ENCODE assay signal across 25 mouse cellular contexts in genomic region chr9:50919554-50919953, GRCm38 (mm10).
DNase-seq lines count a peak whose midpoint lies in the region; ATAC-seq and TF ChIP-seq lines count a peak whose summit lies in the region.
"Had no signal": no experiment of that assay in that cellular context is flagged by ENCODE, and none has a peak within 500 bp of the region (broad histone marks: within the 10 kb centered on the region; RNA-seq: fewer than 3 reads in every experiment).

No protein-coding gene starts in this region.

- TF ChIP-seq CTCF in lung, postnatal 0 days (IDR thresholded peaks at IDR 0.05) = no peak

- H3K36me3 ChIP-seq in liver, embryonic 13.5 days = peaks cover 18% of the 10 kb centered on the region; the same call in 1 of the 2 replicates
- peaks cover 4% of the 10 kb centered on the region; the same call in 1 of the 2 replicates for H3K36me3 ChIP-seq in liver, embryonic 16.5 days (ENCODE audit: control insufficient read depth, insufficient read depth)
- no peaks in the 10 kb centered on the region for H3K36me3 ChIP-seq in lung, postnatal 0 days (ENCODE audit: insufficient read depth, low read length)
- H3K36me3 ChIP-seq: forebrain, embryonic 15.5 days; hindbrain, embryonic 12.5 days; hindbrain, embryonic 15.5 days; intestine, embryonic 15.5 days had no signal

- TF ChIP-seq EP300 in lung, postnatal 0 days (IDR thresholded peaks at IDR 0.05) = no peak

- H3K27ac ChIP-seq in liver, embryonic 13.5 days = peak overlapping the region; percentile 67; the same call in 1 of the 2 replicates
- H3K27ac ChIP-seq in liver, embryonic 16.5 days (ENCODE audit: low read length) = peak overlapping the region; percentile 49
- no peak overlapping the region for H3K27ac ChIP-seq in lung, postnatal 0 days (ENCODE audit: low read length)
- H3K27ac ChIP-seq: forebrain, embryonic 15.5 days; heart, adult 2 months; heart, embryonic 10.5 days; heart, embryonic 13.5 days; hindbrain, embryonic 12.5 days; hindbrain, embryonic 15.5 days; intestine, embryonic 15.5 days had no signal

- H3K4me1 ChIP-seq in liver, embryonic 13.5 days (replicated peaks) = peaks cover 62% of the 10 kb centered on the region
- peaks cover 40% of the 10 kb centered on the region for H3K4me1 ChIP-seq in liver, embryonic 16.5 days (ENCODE audit: control insufficient read depth, low read depth, low read length)
- H3K4me1 ChIP-seq in lung, postnatal 0 days (ENCODE audit: insufficient read depth, low read depth, low read length) = no peaks in the 10 kb centered on the region
- H3K4me1 ChIP-seq: forebrain, embryonic 15.5 days; hindbrain, embryonic 12.5 days; hindbrain, embryonic 15.5 days; intestine, embryonic 15.5 days had no signal

- 0 out of 2 replicates have a peak overlapping the region, but pooled peaks have one; percentile 10 for H3K9ac ChIP-seq in liver, embryonic 13.5 days
- no peak overlapping the region for H3K9ac ChIP-seq in liver, embryonic 16.5 days (ENCODE audit: low read depth, low read length)
- H3K9ac ChIP-seq in lung, postnatal 0 days (replicated peaks; ENCODE audit: low read depth) = no peak overlapping the region
- H3K9ac ChIP-seq: forebrain, embryonic 15.5 days; heart, embryonic 13.5 days; hindbrain, embryonic 12.5 days; hindbrain, embryonic 15.5 days; intestine, embryonic 15.5 days had no signal

- no peak overlapping the region for H3K4me3 ChIP-seq in liver, embryonic 13.5 days (replicated peaks)
- H3K4me3 ChIP-seq in liver, embryonic 16.5 days (ENCODE audit: low read depth, low read length) = no peak overlapping the region
- H3K4me3 ChIP-seq in lung, postnatal 0 days (ENCODE audit: low read depth, low read length) = no peak overlapping the region
- H3K4me3 ChIP-seq: forebrain, embryonic 15.5 days; heart, adult 2 months; heart, embryonic 10.5 days; heart, embryonic 13.5 days; hindbrain, embryonic 12.5 days; hindbrain, embryonic 15.5 days; intestine, embryonic 15.5 days had no signal

- H3K4me2 ChIP-seq in liver, embryonic 13.5 days = peak overlapping the region; percentile 22; the same call in 1 of the 2 replicates
- H3K4me2 ChIP-seq in liver, embryonic 16.5 days (ENCODE audit: low read depth, low read length) = peak overlapping the region; percentile 17; the same call in 1 of the 2 replicates
- H3K4me2 ChIP-seq in lung, postnatal 0 days (replicated peaks; ENCODE audit: low read depth, low read length) = no peak overlapping the region
- H3K4me2 ChIP-seq: forebrain, embryonic 15.5 days; heart, embryonic 13.5 days; hindbrain, embryonic 12.5 days; hindbrain, embryonic 15.5 days; intestine, embryonic 15.5 days had no signal

- no peak for DNase-seq in liver, embryonic 13.5 days
- DNase-seq in liver = no peak
- no peak for DNase-seq in lung, postnatal 0 days (ENCODE audit: low spot score)
- DNase-seq in gastrocnemius, adult 8-10 months (ENCODE audit: low spot score in 2 of 2) = no peak
- DNase-seq: adrenal gland, postnatal 14 days; B cell, adult 2 months; cerebellum, adult 18-20 months; cerebellum, adult 9-10 months; cerebellum, postnatal 14 days; gastrocnemius, postnatal 10 days; gastrocnemius, postnatal 36 days; heart, adult 2 months; heart, postnatal 14 days had no signal

- no peaks in the 10 kb centered on the region for H3K27me3 ChIP-seq in liver, embryonic 13.5 days
- H3K27me3 ChIP-seq in liver, embryonic 16.5 days (ENCODE audit: control insufficient read depth, insufficient read depth, low read depth, low read length) = no peaks in the 10 kb centered on the region
- no peaks in the 10 kb centered on the region for H3K27me3 ChIP-seq in lung, postnatal 0 days (replicated peaks; ENCODE audit: insufficient read depth, low read length)
- H3K27me3 ChIP-seq: CH12.LX; forebrain, embryonic 15.5 days; heart, embryonic 13.5 days; hindbrain, embryonic 12.5 days; hindbrain, embryonic 15.5 days; intestine, embryonic 15.5 days; Patski had no signal

- H3K9me3 ChIP-seq in liver, embryonic 13.5 days (replicated peaks) = no peaks in the 10 kb centered on the region
- no peaks in the 10 kb centered on the region for H3K9me3 ChIP-seq in liver, embryonic 16.5 days (replicated peaks; ENCODE audit: control insufficient read depth, low read length)
- no peaks in the 10 kb centered on the region for H3K9me3 ChIP-seq in lung, postnatal 0 days (ENCODE audit: low read length)
- H3K9me3 ChIP-seq: forebrain, embryonic 15.5 days; G1E; heart, embryonic 10.5 days; heart, embryonic 13.5 days; hindbrain, embryonic 12.5 days; hindbrain, embryonic 15.5 days; intestine, embryonic 15.5 days had no signal

- peak; percentile 42 for ATAC-seq in liver, embryonic 13.5 days (ENCODE audit: low read depth)
- ATAC-seq in erythroblast, adult 5-6 weeks (replicated peaks; ENCODE audit: low FRiP score, poor library complexity, severe bottlenecking) = 0 out of 2 replicates have a peak, but pooled peaks have one; percentile 45
- peak; percentile 42 for ATAC-seq in liver, embryonic 16.5 days (ENCODE audit: low read depth)
- no peak for ATAC-seq in lung, postnatal 0 days
- no peak for ATAC-seq in inflammation-experienced regulatory T-cells, adult 6 months
- ATAC-seq: forebrain, embryonic 15.5 days; intestine, embryonic 15.5 days; Patski had no signal

- WGBS in liver, embryonic 13.5 days (ENCODE audit: insufficient replicate concordance) = 54% methylated on average over 2 of the region's 2 CpGs
- WGBS in liver, embryonic 16.5 days (ENCODE audit: insufficient replicate concordance) = 54% methylated on average over 2 of the region's 2 CpGs
- WGBS in lung, postnatal 0 days = 99% methylated on average over 2 of the region's 2 CpGs

Comparison
In these comparisons a context has a peak if more than half of its experiments do, and no peak if none do; other contexts are left out.
1. ATAC-seq: peak in liver, embryonic 13.5 days (single experiment), erythroblast, adult 5-6 weeks (single experiment) and liver, embryonic 16.5 days (single experiment); none in lung, postnatal 0 days (single experiment) and inflammation-experienced regulatory T-cells, adult 6 months (single experiment).